Mouse (Mus musculus) heart, postnatal 0 days (tissue): ENCODE results near the gene Cyp19a1.

Experiments
- CTCF ChIP-seq: IDR thresholded peaks from 2 replicates; pipeline ENCODE4 v1.5.1; 2016; ENCODE audit warnings: antibody characterized with exemption, control low read depth, low read depth
- EP300 ChIP-seq: IDR thresholded peaks from 2 replicates; pipeline ENCODE4 v1.6.1; 2016; ENCODE audit warnings: antibody characterized with exemption, low read depth

GRCm38 (mm10) chr9:54244869-54245665 is 22.8 kb downstream of the Cyp19a1 start:
- no peak for TF ChIP-seq CTCF
- no peak for TF ChIP-seq EP300
